In the genomic region with DNA sequence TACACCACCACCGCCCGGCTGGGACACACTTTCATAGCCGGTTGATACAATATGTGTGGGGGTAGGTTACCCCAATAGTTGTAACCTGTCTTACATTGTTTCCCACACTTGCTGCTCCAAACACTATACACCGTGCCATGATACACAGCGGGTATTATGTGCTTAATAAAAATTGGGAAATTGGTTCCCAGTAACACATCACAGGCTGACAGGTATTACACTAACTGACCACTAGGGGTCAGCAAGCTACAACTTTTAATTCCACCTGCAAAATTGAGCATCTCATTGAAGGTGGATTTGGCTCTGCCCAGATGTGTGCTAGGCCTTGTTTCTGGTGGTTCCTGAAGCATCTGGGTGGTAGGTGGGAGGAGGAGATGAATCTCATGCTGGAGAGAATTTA, we compare ENCODE assay signal across 8 mouse cellular contexts. TPM values are rescaled to one million over a fixed set of nuclear protein-coding genes. Genes with fewer than 3 reads are reported as not detected.
A peak's percentile ranks its signal among the peaks of the same experiment; 100 is the strongest.
DNase-seq lines count a peak whose midpoint lies in the region; ATAC-seq lines count a peak whose summit lies in the region.
"Had no signal": no experiment of that assay in that cellular context is flagged by ENCODE, and none has a peak within 500 bp of the region (broad histone marks: within the 10 kb centered on the region; RNA-seq: fewer than 3 reads in every experiment).

No protein-coding gene starts in this region.

- H3K4me3 ChIP-seq in embryonic facial prominence, embryonic 10.5 days: no peak overlapping the region
- no peak overlapping the region for H3K4me3 ChIP-seq in hindbrain, embryonic 14.5 days (replicated peaks; ENCODE audit: low read length)
- H3K4me3 ChIP-seq: heart, embryonic 13.5 days had no signal

- H3K4me1 ChIP-seq in embryonic facial prominence, embryonic 10.5 days: peaks cover 14% of the 10 kb centered on the region
- H3K4me1 ChIP-seq in hindbrain, embryonic 14.5 days (replicated peaks; ENCODE audit: control insufficient read depth, insufficient read depth, low read length): peaks cover 9% of the 10 kb centered on the region

- H3K9ac ChIP-seq in hindbrain, embryonic 14.5 days: no peak overlapping the region
- H3K9ac ChIP-seq: heart, embryonic 13.5 days had no signal

- H3K4me2 ChIP-seq in hindbrain, embryonic 14.5 days (replicated peaks): no peak overlapping the region
- H3K4me2 ChIP-seq: heart, embryonic 13.5 days had no signal

- no peaks in the 10 kb centered on the region for H3K9me3 ChIP-seq in embryonic facial prominence, embryonic 10.5 days
- no peaks in the 10 kb centered on the region for H3K9me3 ChIP-seq in hindbrain, embryonic 14.5 days (ENCODE audit: control insufficient read depth, low read length)
- H3K9me3 ChIP-seq: heart, embryonic 13.5 days had no signal

- H3K36me3 ChIP-seq in embryonic facial prominence, embryonic 10.5 days (replicated peaks): no peaks in the 10 kb centered on the region
- H3K36me3 ChIP-seq in hindbrain, embryonic 14.5 days (replicated peaks; ENCODE audit: control insufficient read depth, insufficient read depth): no peaks in the 10 kb centered on the region
- H3K36me3 ChIP-seq: heart, embryonic 13.5 days had no signal

- peak; percentile 35; the same call in 1 of the 2 replicates for ATAC-seq in hindbrain, embryonic 14.5 days (ENCODE audit: low FRiP score)

- 59% methylated on average over 5 of the region's 5 CpGs for WGBS in embryonic facial prominence, embryonic 10.5 days
- WGBS in hindbrain, embryonic 14.5 days: 58% methylated on average over 5 of the region's 5 CpGs

- peak; percentile 27 for DNase-seq in right cerebral cortex, adult 18-20 months
- DNase-seq in right cerebral cortex, postnatal 4 days: no peak
- DNase-seq in ZHBTc4 (ENCODE audit: low read depth, low spot score): peak; percentile 67
- DNase-seq in embryonic facial prominence, embryonic 10.5 days (ENCODE audit: low spot score): peak; percentile 32
- peak; percentile 89 for DNase-seq in hindbrain, embryonic 14.5 days (ENCODE audit: low spot score)
- peak; percentile 43 for DNase-seq in lung, postnatal 25 days (ENCODE audit: low spot score)
- peak; percentile 18 for DNase-seq in skeletal muscle tissue, adult 2 months (ENCODE audit: low read depth, low spot score)

- H3K27me3 ChIP-seq in embryonic facial prominence, embryonic 10.5 days (replicated peaks; ENCODE audit: low read depth, poor library complexity, severe bottlenecking): no peaks in the 10 kb centered on the region
- no peaks in the 10 kb centered on the region for H3K27me3 ChIP-seq in hindbrain, embryonic 14.5 days (ENCODE audit: control insufficient read depth, insufficient read depth, low read length)
- H3K27me3 ChIP-seq: heart, embryonic 13.5 days had no signal

- no peak overlapping the region for H3K27ac ChIP-seq in embryonic facial prominence, embryonic 10.5 days (replicated peaks)
- no peak overlapping the region for H3K27ac ChIP-seq in hindbrain, embryonic 14.5 days
- H3K27ac ChIP-seq: heart, embryonic 13.5 days had no signal

RNA-seq across cellular contexts. Expression of gene Tor1aip1, which starts 49.5 kb away (rescaled TPM):
- polyA plus RNA-seq in embryonic facial prominence, embryonic 10.5 days (2016; fragmentation: Nextera tagmentation; extraction: Ambion mirVana): 37.0 and 38.8 TPM in 2 replicates
- 18.3 and 19.4 TPM in 2 replicates for polyA plus RNA-seq in hindbrain, embryonic 14.5 days (2014; fragmentation: Nextera tagmentation; extraction: Ambion mirVana)

RNA-seq across cellular contexts. Expression of gene Tor1aip2, which starts 50.6 kb away (rescaled TPM):
- 111 and 116 TPM in 2 replicates for polyA plus RNA-seq in embryonic facial prominence, embryonic 10.5 days (2016; fragmentation: Nextera tagmentation; extraction: Ambion mirVana)
- polyA plus RNA-seq in hindbrain, embryonic 14.5 days (2014; fragmentation: Nextera tagmentation; extraction: Ambion mirVana): 71.0 and 74.7 TPM in 2 replicates
